Mouse (Mus musculus): ENCODE results near the gene Uvssa.

DNA sequence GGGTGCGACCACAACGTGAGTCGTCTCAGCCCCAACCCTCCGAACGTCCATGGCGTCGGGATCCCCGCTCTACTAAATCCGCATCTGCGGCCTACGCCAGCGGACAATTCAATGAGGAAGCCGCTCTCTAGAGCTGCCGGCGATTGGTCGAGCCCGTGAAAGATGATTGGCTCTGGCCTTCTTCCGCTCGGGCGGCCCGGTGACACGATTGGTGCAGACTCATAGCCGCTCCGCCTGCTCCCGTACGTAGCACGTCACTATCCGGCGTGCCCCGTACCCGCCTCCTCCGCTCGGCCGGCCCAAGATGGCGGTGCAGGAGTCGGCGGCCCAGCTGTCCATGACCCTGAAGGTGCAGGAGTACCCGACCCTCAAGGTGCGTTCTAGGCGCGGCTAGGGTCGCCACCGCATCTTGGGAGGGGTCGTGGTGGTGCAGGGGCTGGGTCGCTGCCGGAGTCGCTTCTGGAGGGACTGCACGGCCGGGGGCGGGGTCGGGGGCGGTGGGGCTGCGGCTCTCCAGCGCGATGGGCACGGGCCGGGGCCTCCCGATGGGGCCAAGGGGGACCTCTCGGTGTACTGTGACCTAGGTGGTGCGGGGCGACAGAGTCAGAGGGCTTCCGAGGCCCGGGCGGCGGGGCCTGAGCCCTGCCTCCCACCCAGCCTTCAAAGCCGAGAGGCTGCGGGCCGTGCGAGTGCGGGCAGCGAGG, 42.9 kb upstream of the Uvssa start, which contains the start of gene Maea:
- TF ChIP-seq POLR2A (IDR thresholded peaks at IDR 0.05; ENCODE audit: borderline replicate concordance, control insufficient read depth, low read depth, low read length) (peak; percentile 94), CTCF (IDR thresholded peaks at IDR 0.05; ENCODE audit: control insufficient read depth, insufficient read depth, low read length) (no peak)

Data from bone marrow, adult 2 months (tissue).